Mouse (Mus musculus) CD4-positive, CD25-positive, alpha-beta regulatory T cell (primary cell): Measurements from ENCODE around the gene Fkbp5. TPM values are rescaled to one million over a fixed set of nuclear protein-coding genes. Genes with fewer than 3 reads are reported as not detected.

ENCODE experiments used
- polyA plus RNA-seq: library from polyadenylated mRNA; unstranded; fragments of 100-300 nt; shearing (Covaris generic); gene quantifications from one replicate; pipeline ENCODE4 v1.2.1, GENCODE M21; 2017

The Fkbp5 gene
- 57.8 TPM for polyA plus RNA-seq

GRCm38 (mm10) chr17:28517441-28517955 is at the start of gene Fkbp5:
Fkbp5 (minus strand) TSS chr17:28517527.

GRCm38 (mm10) chr17:28560598-28560997 is 43.3 kb upstream of the Fkbp5 start, which contains the start of gene Clps:
Clps (minus strand) TSS chr17:28560766.

GRCm38 (mm10) chr17:28549111-28549510 is 31.8 kb upstream of the Fkbp5 start, which contains the start of gene Clpsl2:
Clpsl2 (plus strand) TSS chr17:28549411.

GRCm38 (mm10) chr17:28530506-28530905 is 13.2 kb upstream of the Fkbp5 start, which contains the start of gene Armc12:
Armc12 (plus strand) TSS chr17:28530806.

GRCm38 (mm10) chr17:28365122-28365521 is 152.2 kb downstream of the Fkbp5 start, which contains the start of gene Tulp1:
Tulp1 (minus strand) TSS chr17:28365222.

GRCm38 (mm10) chr17:28350466-28351352 is 166.6 kb downstream of the Fkbp5 start, which contains the start of gene Tead3:
Tead3 (minus strand) TSS chr17:28350817.

Other genes with a start within 250 kb of the Fkbp5 start
- 39.3 TPM for gene Fance, start 204.0 kb downstream of the Fkbp5 start, polyA plus RNA-seq
- 355 TPM for gene Rpl10a, start 189.1 kb downstream of the Fkbp5 start, polyA plus RNA-seq
- 0.37 TPM for gene Tead3, start 166.7 kb downstream of the Fkbp5 start, polyA plus RNA-seq
- gene Tulp1, start 152.3 kb downstream of the Fkbp5 start, polyA plus RNA-seq: 0.32 TPM
- gene Armc12, start 13.3 kb upstream of the Fkbp5 start, polyA plus RNA-seq: not detected
- gene Clpsl2, start 31.9 kb upstream of the Fkbp5 start, polyA plus RNA-seq: not detected
- 0.35 TPM for gene Clps, start 43.2 kb upstream of the Fkbp5 start, polyA plus RNA-seq
- gene Lhfpl5, start 58.1 kb upstream of the Fkbp5 start, polyA plus RNA-seq: 0.91 TPM
- 225 TPM for gene Srpk1, start 105.2 kb upstream of the Fkbp5 start, polyA plus RNA-seq
- gene Slc26a8, start 172.7 kb upstream of the Fkbp5 start, polyA plus RNA-seq: 0.38 TPM
- 103 TPM for gene Mapk14, start 173.8 kb upstream of the Fkbp5 start, polyA plus RNA-seq
- 5.7 TPM for gene AC170998.1, start 208.6 kb upstream of the Fkbp5 start, polyA plus RNA-seq